Mouse (Mus musculus) embryonic facial prominence, embryonic 14.5 days (tissue): ENCODE data around the gene Abtb2. TPM values are rescaled to one million over a fixed set of nuclear protein-coding genes. Genes with fewer than 3 reads are reported as not detected.
A peak's percentile ranks its signal among the peaks of the same experiment; 100 is the strongest.

Experiments used
- ATAC-seq: fragments of 200-750 bp; cut with Nextera tagmentation; 2 replicates; pipeline ENCODE4 v1.8.0; 2017; ENCODE audit warnings: low read depth, moderate number of reproducible peaks, moderate TSS enrichment
- DNase-seq: peaks from one replicate; pipeline ENCODE4 v3.0.0-alpha.2; 2015; ENCODE audit warnings: low spot score
- H3K27ac ChIP-seq: fragments of 300-500 bp; sonication (generic); replicated peaks from 2 replicates; pipeline ENCODE4 v1.5.1; 2014; ENCODE audit warnings: low read depth, mild to moderate bottlenecking, low read length, moderate library complexity
- H3K27me3 ChIP-seq: fragments of 300-500 bp; sonication (generic); replicated peaks from 2 replicates; pipeline ENCODE4 v1.6.1; 2014; ENCODE audit warnings: low read length; ENCODE audit not compliant: control insufficient read depth, insufficient read depth
- H3K36me3 ChIP-seq: fragments of 300-500 bp; sonication (generic); 2 replicates; pipeline ENCODE4 v1.6.1; 2014; ENCODE audit warnings: low read length, mixed read lengths; ENCODE audit not compliant: control insufficient read depth, insufficient read depth
- H3K4me1 ChIP-seq: fragments of 300-500 bp; sonication (generic); 2 replicates; pipeline ENCODE4 v1.6.1; 2014; ENCODE audit warnings: antibody characterized with exemption, low read length; ENCODE audit not compliant: control insufficient read depth, insufficient read depth
- H3K4me2 ChIP-seq: fragments of 300-500 bp; sonication (generic); 2 replicates; pipeline ENCODE4 v1.6.1; 2014; ENCODE audit warnings: low read depth, mild to moderate bottlenecking, low read length, moderate library complexity, mixed read lengths
- H3K4me3 ChIP-seq: fragments of 300-500 bp; sonication (generic); 2 replicates; pipeline ENCODE4 v1.5.1; 2014; ENCODE audit warnings: low read depth, mild to moderate bottlenecking, low read length
- H3K9ac ChIP-seq: fragments of 300-500 bp; sonication (generic); 2 replicates; pipeline ENCODE4 v1.6.1; 2014; ENCODE audit warnings: low read depth, mild to moderate bottlenecking, low read length, moderate library complexity, mixed read lengths
- H3K9me3 ChIP-seq: fragments of 300-500 bp; sonication (generic); 2 replicates; pipeline ENCODE4 v1.6.1; 2016; ENCODE audit warnings: low read length; ENCODE audit not compliant: control insufficient read depth
- WGBS: fragments of 180-500 bp; shearing (Covaris S2); extraction: QIAGEN DNeasy Blood & Tissue Kit; methylation state at CpG from one replicate; pipeline ENCODE4 v1.1.7; 2014; 5-methylcytosine and 5-hydroxymethylcytosine counted together
- polyA plus RNA-seq: library from polyadenylated mRNA; unstranded; fragments of >200 nt; fragmentation: Nextera tagmentation; extraction: Ambion mirVana; gene quantifications from 2 replicates; pipeline ENCODE4 v1.2.1, GENCODE M21; 2014

Gene Abtb2
- polyA plus RNA-seq, 1 experiment from 2014 or later = 14.2 TPM

DNA sequence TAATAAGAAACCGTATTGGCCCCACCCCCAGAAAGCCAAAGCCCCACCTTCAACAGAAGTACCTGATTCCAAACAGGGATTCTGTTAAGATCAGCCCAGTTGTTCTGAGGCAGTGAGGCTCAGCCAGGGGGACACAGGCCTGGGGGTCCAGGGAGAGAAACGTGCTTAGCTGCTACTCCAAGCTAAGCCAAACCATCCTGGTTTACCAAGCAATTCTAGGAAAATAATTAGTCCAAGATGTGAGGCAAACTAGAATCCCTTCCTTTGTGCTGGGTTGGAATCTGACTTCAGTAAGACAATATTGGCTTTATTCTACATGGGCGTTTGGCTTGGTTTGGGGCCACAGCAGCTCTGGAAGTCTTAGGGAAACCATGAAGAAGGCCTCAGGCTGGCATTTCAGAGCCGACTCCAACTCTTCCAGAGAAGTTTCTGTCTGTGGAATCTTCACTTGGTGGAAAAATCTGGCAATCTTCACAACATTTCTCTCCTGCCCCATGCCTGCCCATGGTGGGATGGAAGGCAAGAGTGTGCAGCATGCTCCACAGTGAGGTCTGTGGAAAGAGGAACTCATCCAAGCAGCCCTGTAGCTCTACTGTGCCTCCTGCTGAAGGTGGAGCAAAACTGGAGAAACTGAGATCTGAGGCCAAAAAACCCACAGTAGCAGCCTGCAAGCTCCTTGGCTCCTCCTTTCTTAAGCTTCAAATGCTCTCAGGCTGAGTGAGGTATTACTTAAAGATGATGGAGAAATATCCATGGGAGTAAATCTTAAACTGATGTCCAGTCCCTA, 128.9 kb downstream of the Abtb2 start:
- DNase-seq (peak; percentile 78), ATAC-seq (0 out of 2 replicates have a peak, but pooled peaks have one; percentile 16)
- WGBS = 25% methylated on average over 4 of the region's 4 CpGs

DNA sequence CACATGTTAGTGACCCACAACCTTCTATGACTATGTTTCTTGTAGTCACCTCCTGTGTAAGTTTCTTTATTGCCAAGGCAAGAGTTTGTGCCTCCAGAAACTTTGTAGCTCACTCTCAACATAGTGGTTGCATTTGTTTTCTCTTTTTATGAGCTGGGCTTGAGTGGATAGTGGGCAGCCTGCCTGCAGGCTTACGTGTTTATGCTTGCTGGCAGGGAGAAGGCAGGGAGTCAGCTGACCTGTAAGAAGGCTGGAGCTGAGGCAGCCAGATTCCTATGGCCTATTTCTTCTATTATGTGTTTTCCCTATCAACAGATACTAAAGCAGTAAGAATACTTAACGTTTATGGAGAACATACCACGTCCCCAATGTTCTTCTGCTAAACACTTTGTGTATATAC, 130.1 kb downstream of the Abtb2 start:
- no peak for ATAC-seq
- no peak overlapping the region for H3K27ac ChIP-seq

More for the DNA sequence above, 128.9 kb downstream of the Abtb2 start:
- peaks cover 20% of the 10 kb centered on the region for H3K4me1 ChIP-seq
- no peaks in the 10 kb centered on the region for H3K9me3 ChIP-seq
- H3K4me3 ChIP-seq = no peak overlapping the region
- H3K4me2 ChIP-seq = no peak overlapping the region
- peak overlapping the region; percentile 79 for H3K27ac ChIP-seq
- H3K27me3 ChIP-seq = no peaks in the 10 kb centered on the region
- no peaks in the 10 kb centered on the region for H3K36me3 ChIP-seq
- no peak overlapping the region for H3K9ac ChIP-seq

DNA sequence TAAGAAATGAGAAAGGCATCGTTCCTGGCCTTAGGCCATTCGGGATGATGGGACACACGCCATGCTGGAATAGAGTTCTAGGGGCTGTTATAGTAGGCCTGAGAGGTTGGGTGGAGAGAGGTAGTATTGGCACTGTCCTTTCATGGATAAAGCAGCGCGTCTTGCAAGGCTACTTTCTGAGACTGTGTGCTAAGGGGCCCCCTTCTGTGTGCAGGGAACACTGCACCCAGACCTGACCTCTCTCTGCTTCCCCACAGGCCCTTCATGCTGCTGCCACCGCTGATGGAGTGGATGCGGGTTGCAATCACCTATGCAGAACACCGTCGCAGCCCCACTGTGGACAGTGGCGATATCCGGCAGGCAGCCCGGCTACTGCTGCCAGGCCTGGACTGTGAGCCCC, 134.4 kb downstream of the Abtb2 start:
- H3K9me3 ChIP-seq = no peaks in the 10 kb centered on the region
- H3K4me1 ChIP-seq = peaks cover 5% of the 10 kb centered on the region

More for the DNA sequence above, 130.1 kb downstream of the Abtb2 start:
- Histone ChIP-seq H3K36me3 (no peaks in the 10 kb centered on the region; the same call in 1 of the 2 replicates), H3K27me3 (no peaks in the 10 kb centered on the region), H3K9me3 (no peaks in the 10 kb centered on the region), H3K4me1 (peaks cover 15% of the 10 kb centered on the region), H3K9ac (no peak overlapping the region), H3K4me3 (no peak overlapping the region), H3K4me2 (no peak overlapping the region)
- DNase-seq = peak; percentile 46
- WGBS = 58% methylated on average over 3 of the region's 3 CpGs

DNA sequence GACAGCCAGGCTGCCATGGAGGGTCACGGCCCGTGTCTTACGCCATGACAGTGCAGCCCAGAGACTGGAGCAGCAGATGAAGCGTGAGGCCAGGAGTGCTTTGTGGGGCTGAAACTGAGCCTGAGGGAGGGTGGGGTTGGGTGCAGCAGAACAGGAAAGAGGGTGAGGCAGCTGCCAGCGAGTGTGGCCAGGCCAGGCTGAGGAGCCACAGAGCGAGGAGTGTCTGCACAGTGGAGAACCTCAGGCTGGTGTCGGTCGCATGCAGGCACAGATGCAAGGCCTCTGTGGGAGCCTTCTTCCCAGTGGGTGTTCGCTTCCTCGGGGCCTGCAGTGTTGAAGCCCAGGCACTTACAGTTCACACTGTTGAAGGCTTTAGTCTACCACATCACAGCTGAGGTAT, 137.2 kb downstream of the Abtb2 start:
- peaks cover 38% of the 10 kb centered on the region for H3K36me3 ChIP-seq
- H3K4me3 ChIP-seq = no peak overlapping the region
- 74% methylated on average over 8 of the region's 10 CpGs for WGBS

More for the DNA sequence above, 134.4 kb downstream of the Abtb2 start:
- H3K9ac ChIP-seq = no peak overlapping the region
- no peak overlapping the region for H3K27ac ChIP-seq
- WGBS = 79% methylated on average over 12 of the region's 12 CpGs
- H3K27me3 ChIP-seq = no peaks in the 10 kb centered on the region
- H3K4me3 ChIP-seq = no peak overlapping the region
- no peak overlapping the region for H3K4me2 ChIP-seq
- ATAC-seq (peak; percentile 22; the same call in 1 of the 2 replicates), DNase-seq (peak; percentile 31)
- peaks cover 23% of the 10 kb centered on the region for H3K36me3 ChIP-seq

DNA sequence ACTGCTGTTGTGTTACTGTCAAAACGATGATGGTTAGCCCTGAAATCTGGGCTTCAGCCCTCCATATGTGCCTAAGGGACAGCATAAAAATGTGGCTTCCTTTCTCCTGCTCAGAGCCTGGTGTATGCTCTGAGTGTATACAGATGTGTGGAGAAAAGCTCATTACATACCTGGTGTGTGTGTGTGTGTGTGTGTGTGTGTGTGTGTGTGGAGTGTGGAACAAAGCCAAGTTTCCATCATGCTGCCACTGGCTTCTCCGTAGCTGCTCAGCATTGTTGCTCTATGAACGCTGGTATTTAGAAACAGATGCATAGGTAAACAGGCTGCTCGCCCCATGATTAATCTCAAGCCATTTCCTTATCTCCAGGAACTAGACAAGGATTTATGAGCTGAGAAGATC, 137.8 kb downstream of the Abtb2 start:
- H3K4me2 ChIP-seq = no peak overlapping the region
- peaks cover 43% of the 10 kb centered on the region for H3K36me3 ChIP-seq
- no peak overlapping the region for H3K27ac ChIP-seq
- no peak overlapping the region for H3K4me3 ChIP-seq
- no peak for DNase-seq
- no peaks in the 10 kb centered on the region for H3K27me3 ChIP-seq
- peaks cover 14% of the 10 kb centered on the region for H3K4me1 ChIP-seq
- no peak overlapping the region for H3K9ac ChIP-seq
- no peak; the same call in 1 of the 2 replicates for ATAC-seq
- no peaks in the 10 kb centered on the region for H3K9me3 ChIP-seq
- WGBS = 45% methylated on average over 4 of the region's 4 CpGs

More for the DNA sequence above, 137.2 kb downstream of the Abtb2 start:
- ATAC-seq (no peak), DNase-seq (no peak)
- Histone ChIP-seq H3K4me1 (peaks cover 14% of the 10 kb centered on the region), H3K27me3 (no peaks in the 10 kb centered on the region), H3K4me2 (no peak overlapping the region), H3K27ac (no peak overlapping the region), H3K9ac (no peak overlapping the region), H3K9me3 (no peaks in the 10 kb centered on the region)

DNA sequence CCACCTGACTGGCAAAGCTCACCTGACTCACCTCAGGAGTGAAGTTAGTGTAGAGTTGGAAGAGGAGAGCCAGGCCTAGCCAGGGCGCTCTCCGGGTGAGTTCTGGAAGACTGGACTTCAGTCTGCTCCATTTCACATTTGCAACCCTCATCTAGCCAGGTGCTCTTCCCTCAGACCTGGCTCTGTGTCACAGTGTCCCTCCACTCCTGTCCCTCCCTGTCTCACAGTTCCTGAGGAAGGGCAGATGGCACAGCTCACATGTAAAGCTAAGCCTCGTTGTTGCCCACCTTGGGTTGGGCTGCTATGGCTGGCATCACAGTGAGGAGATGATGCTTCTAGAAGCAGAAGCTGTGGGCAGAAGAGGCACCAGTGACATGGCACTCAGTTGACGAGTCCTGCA, 139.7 kb downstream of the Abtb2 start:
- H3K4me3 ChIP-seq = no peak overlapping the region
- peaks cover 57% of the 10 kb centered on the region for H3K36me3 ChIP-seq
- ATAC-seq (no peak), DNase-seq (no peak)
- 74% methylated on average over 4 of the region's 4 CpGs for WGBS
- no peak overlapping the region for H3K4me2 ChIP-seq
- no peak overlapping the region for H3K9ac ChIP-seq
- no peak overlapping the region for H3K27ac ChIP-seq
- H3K9me3 ChIP-seq = no peaks in the 10 kb centered on the region
- peaks cover 14% of the 10 kb centered on the region for H3K4me1 ChIP-seq
- no peaks in the 10 kb centered on the region for H3K27me3 ChIP-seq

DNA sequence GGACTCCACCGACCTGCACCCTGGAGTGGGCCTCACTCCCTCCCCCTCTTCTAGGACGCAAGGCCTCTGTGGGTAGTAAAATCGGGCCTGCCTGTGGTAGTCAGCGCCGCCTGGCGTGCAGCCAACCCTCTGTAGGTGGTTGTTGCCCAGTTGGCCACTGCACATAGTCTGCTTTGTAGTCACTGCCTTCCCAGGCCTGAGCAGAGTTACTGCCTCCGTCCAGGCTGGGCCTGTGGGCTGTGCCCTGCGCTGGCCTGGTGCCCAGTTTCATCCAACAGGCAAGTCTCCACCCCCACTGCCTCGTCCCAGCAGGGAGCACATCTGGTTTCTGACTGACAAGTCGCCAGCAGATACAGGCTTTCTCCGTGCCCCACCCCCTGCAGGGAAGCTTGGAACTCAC, 140.1 kb downstream of the Abtb2 start:
- H3K4me3 ChIP-seq = no peak overlapping the region
- DNase-seq (peak; percentile 82), ATAC-seq (peak; percentile 42; the same call in 1 of the 2 replicates)
- H3K9ac ChIP-seq = no peak overlapping the region
- peak overlapping the region; percentile 28; the same call in 1 of the 2 replicates for H3K27ac ChIP-seq
- H3K27me3 ChIP-seq = no peaks in the 10 kb centered on the region
- no peak overlapping the region for H3K4me2 ChIP-seq
- H3K4me1 ChIP-seq = peaks cover 14% of the 10 kb centered on the region
- H3K9me3 ChIP-seq = no peaks in the 10 kb centered on the region
- WGBS = 24% methylated on average over 8 of the region's 11 CpGs
- peaks cover 61% of the 10 kb centered on the region for H3K36me3 ChIP-seq

DNA sequence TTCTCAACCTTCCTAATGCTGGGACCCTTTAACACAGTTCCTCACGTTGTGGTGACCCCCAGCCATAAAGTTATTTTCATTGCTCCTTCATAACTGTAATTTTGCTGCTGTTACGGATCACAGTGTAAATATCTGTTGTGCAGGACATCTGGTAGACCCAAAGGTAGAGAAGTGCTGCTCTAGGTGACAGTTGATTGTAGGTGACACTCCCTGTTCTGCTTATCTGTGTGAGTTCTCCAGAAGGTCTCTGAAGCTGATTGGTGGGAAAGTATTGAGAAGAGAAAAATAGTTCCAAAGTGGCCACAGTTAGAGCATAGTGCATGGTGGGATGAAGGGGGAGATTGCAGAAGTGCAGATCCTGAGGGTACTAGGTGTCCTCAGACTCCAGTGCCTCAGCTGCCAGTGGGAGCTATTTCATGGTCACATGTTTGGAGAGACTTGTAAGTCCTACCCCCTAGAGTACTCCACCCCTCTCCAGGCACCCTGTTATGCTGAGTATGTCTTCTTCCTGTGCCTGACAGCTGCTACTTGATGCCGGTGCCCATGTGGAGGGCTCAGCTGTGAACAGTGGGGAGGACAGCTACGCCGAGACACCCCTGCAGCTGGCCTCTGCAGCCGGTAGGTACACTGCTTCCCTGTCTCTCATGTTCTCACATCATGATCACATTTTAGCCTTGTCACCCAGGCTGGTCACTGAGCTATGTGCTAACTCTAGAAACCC, 141.1 kb downstream of the Abtb2 start:
- H3K9ac ChIP-seq = no peak overlapping the region
- peak; percentile 32; the same call in 1 of the 2 replicates for ATAC-seq
- no peak overlapping the region for H3K4me2 ChIP-seq
- H3K4me3 ChIP-seq = no peak overlapping the region
- no peak overlapping the region for H3K27ac ChIP-seq
- H3K36me3 ChIP-seq = peaks cover 64% of the 10 kb centered on the region
- H3K4me1 ChIP-seq = peaks cover 14% of the 10 kb centered on the region
- H3K27me3 ChIP-seq = no peaks in the 10 kb centered on the region
- no peaks in the 10 kb centered on the region for H3K9me3 ChIP-seq
- DNase-seq = peak; percentile 44
- 80% methylated on average over 6 of the region's 6 CpGs for WGBS
